Mouse (Mus musculus) limb, embryonic 11.5 days (tissue): Measurements from ENCODE around the gene Ncbp2. TPM values are rescaled to one million over a fixed set of nuclear protein-coding genes. Genes with fewer than 3 reads are reported as not detected.

ENCODE experiments used
- ATAC-seq: fragments of 200-750 bp; cut with Nextera tagmentation; 2 replicates; pipeline ENCODE4 v1.8.0; 2017; ENCODE audit warnings: low read depth; ENCODE audit not compliant: insufficient number of reproducible peaks, low FRiP score, low TSS enrichment
- DNase-seq: peaks from one replicate; pipeline ENCODE4 v3.0.0-alpha.2; 2015; ENCODE audit warnings: low spot score
- H3K27ac ChIP-seq: fragments of 300-500 bp; sonication (generic); replicated peaks from 2 replicates; pipeline ENCODE4 v1.5.1; 2014; ENCODE audit warnings: low read depth, mild to moderate bottlenecking, low read length
- H3K27me3 ChIP-seq: fragments of 300-500 bp; sonication (generic); 2 replicates; pipeline ENCODE4 v1.6.1; 2014; ENCODE audit warnings: mild to moderate bottlenecking, low read length, mixed read lengths; ENCODE audit not compliant: control insufficient read depth, insufficient read depth
- H3K36me3 ChIP-seq: fragments of 300-500 bp; sonication (generic); 2 replicates; pipeline ENCODE4 v1.6.1; 2014; ENCODE audit warnings: mild to moderate bottlenecking, low read length, moderate library complexity, mixed read lengths; ENCODE audit not compliant: control insufficient read depth, insufficient read depth
- H3K4me1 ChIP-seq: fragments of 300-500 bp; sonication (generic); 2 replicates; pipeline ENCODE4 v1.6.1; 2014; ENCODE audit warnings: low read length, mixed read lengths; ENCODE audit not compliant: control insufficient read depth, insufficient read depth
- H3K4me2 ChIP-seq: fragments of 300-500 bp; sonication (generic); 2 replicates; pipeline ENCODE4 v1.6.1; 2014; ENCODE audit warnings: low read depth, mild to moderate bottlenecking, moderate library complexity; ENCODE audit not compliant: severe bottlenecking
- H3K4me3 ChIP-seq: fragments of 300-500 bp; sonication (generic); 2 replicates; pipeline ENCODE4 v1.5.1; 2014; ENCODE audit warnings: low read depth, low read length
- H3K9ac ChIP-seq: fragments of 300-500 bp; sonication (generic); 2 replicates; pipeline ENCODE4 v1.6.1; 2014; ENCODE audit warnings: mild to moderate bottlenecking, low read length
- H3K9me3 ChIP-seq: fragments of 300-500 bp; sonication (generic); 2 replicates; pipeline ENCODE4 v1.6.1; 2016; ENCODE audit warnings: low read length; ENCODE audit not compliant: control insufficient read depth
- whole genome bisulfite sequencing: fragments of 180-500 bp; shearing (Covaris S2); extraction: QIAGEN DNeasy Blood & Tissue Kit; methylation state at CpG from one replicate; pipeline ENCODE4 v1.1.7; 2014; 5-methylcytosine and 5-hydroxymethylcytosine counted together
- polyA plus RNA-seq: library from polyadenylated mRNA; unstranded; fragments of >200 nt; fragmentation: Nextera tagmentation; extraction: Ambion mirVana; gene quantifications from 2 replicates; pipeline ENCODE4 v1.2.1, GENCODE M21; 2014

Gene Ncbp2
- 160 and 161 TPM in 2 replicates for polyA plus RNA-seq

DNA sequence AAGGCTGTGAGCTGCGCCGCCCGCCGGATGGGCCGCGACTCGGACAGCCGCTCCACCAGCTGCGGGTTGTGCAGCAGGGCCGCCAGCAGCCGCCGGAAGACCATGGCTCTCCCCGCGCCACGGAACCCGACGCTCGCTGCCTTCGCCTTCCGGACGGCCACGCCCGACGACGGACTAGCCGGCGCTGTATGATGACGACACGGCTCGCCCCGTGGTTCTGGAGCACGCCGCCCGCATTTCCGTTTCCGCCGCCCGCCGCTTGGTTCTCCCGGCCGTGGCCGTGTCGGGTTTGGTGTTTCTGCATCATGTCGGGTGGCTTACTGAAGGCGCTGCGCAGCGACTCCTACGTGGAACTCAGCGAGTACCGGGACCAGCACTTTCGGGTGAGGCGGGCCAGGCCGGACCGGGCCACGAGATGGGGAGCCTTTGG is at the start of gene Ncbp2, which contains the start of gene 0610012G03Rik:
Gene Ncbp2 (plus strand): TSS at position 169 of the 430 bp plus-strand sequence.
Gene 0610012G03Rik (minus strand): TSS at position 150 of the 430 bp plus-strand sequence.
- ATAC-seq: peak; percentile 81
- H3K36me3 ChIP-seq: peaks cover 5% of the 10 kb centered on the region; the same call in 1 of the 2 replicates

DNA sequence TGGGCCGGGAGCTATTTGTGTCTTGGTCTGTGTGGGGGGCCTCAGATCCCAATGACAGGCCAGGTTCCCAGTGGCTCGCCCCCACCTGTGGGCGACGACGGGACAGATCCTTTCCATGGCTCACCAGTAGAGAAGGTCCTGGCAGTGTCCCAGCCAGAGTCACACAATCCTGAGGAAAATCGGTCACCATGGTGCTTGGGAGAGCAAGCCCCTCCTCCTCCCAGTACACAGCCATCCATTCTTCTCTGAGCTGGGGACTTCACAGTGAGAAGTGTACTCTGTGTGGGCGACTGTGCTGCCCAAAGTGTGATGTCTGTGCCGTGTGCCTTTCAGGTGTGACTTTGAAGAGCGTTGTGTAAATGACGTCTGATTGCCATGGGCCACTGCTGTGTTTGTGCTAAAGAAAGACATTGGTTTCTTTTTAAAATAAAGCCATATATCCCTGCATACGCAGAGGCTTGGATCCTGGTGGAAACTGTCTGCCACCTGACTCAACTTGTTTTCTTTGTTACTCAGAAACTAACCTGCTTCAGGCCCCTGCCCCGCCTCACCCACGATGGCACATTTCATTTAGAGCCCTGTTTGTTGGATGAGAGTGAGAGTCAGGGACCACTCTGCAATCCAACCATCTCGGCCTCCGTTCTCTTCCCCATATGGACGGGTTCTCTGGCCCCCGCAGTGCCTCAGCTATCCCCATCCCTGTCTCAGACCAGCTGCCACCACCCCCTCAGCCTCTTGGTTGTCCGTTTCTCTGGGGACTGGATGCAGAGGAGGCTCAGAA is 49.6 kb upstream of the Ncbp2 start:
- no peak overlapping the region for H3K9ac ChIP-seq
- DNase-seq (no peak), ATAC-seq (peak; percentile 47; the same call in 1 of the 2 replicates)

More for the DNA sequence above, at the start of gene Ncbp2, which contains the start of gene 0610012G03Rik:
- H3K9ac ChIP-seq: peak within 1 kb of the TSS; percentile 89
- H3K4me3 ChIP-seq: peak within 1 kb of the TSS; percentile 96
- under 1% methylated on average over 55 of the region's 55 CpGs for WGBS
- peaks cover 3% of the 10 kb centered on the region; the same call in 1 of the 2 replicates for H3K4me1 ChIP-seq
- peak within 1 kb of the TSS; percentile 80 for H3K27ac ChIP-seq
- DNase-seq: peak; percentile 99
- no peaks in the 10 kb centered on the region for H3K9me3 ChIP-seq
- no peaks in the 10 kb centered on the region for H3K27me3 ChIP-seq
- peak within 1 kb of the TSS; percentile 89 for H3K4me2 ChIP-seq

DNA sequence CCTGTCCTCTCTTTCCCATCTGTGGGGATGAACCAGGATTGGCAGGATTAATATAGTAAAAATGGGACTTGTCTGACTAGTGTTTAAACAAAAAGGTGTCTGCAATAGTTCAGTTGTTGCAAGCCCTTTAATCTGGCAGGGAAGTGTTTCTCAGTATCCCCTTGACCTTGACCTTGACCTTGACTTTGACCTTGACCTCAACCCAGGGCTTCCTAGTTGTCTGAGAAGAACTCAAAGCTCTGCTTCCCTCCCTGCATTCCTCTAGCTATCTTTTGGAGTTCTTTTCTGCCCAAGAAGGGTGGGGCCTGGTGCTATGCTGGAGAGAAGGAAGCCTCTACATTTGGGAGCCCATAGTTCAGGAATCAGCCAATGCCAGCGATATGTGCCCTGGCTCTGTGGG is 46.4 kb upstream of the Ncbp2 start:
- Histone ChIP-seq H3K9ac (no peak overlapping the region), H3K9me3 (no peaks in the 10 kb centered on the region), H3K4me1 (peaks cover 10% of the 10 kb centered on the region), H3K4me3 (no peak overlapping the region), H3K27me3 (no peaks in the 10 kb centered on the region), H3K4me2 (no peak overlapping the region), H3K36me3 (no peaks in the 10 kb centered on the region), H3K27ac (no peak overlapping the region)
- DNase-seq (no peak), ATAC-seq (no peak)
- WGBS: 79% methylated on average over 1 of the region's 1 CpGs

More for the DNA sequence above, 49.6 kb upstream of the Ncbp2 start:
- Histone ChIP-seq H3K4me2 (no peak overlapping the region), H3K36me3 (no peaks in the 10 kb centered on the region), H3K4me3 (no peak overlapping the region), H3K9me3 (no peaks in the 10 kb centered on the region), H3K27me3 (no peaks in the 10 kb centered on the region), H3K4me1 (peaks cover 10% of the 10 kb centered on the region), H3K27ac (no peak overlapping the region)
- 87% methylated on average over 18 of the region's 18 CpGs for WGBS

DNA sequence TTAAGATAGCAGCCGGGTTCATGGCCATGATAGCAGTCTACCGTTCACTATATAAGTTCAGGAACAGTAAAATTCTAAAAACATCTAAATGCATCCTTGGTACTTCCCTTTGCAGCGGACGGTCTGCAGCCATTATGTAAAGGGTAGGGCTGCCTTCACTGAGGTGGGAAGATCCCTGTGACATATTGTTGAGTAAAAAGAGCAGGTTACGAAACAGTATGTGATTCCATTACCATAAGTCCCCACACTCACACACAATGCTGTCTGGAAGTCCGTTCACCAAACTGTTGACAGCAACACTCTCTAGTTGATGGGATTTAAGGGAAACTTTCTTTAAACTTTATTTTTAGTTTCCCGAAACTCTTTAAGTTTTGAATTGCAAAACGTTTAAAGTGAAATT is 45.1 kb upstream of the Ncbp2 start:
- 89% methylated on average over 8 of the region's 8 CpGs for WGBS
- Histone ChIP-seq H3K4me1 (no peaks in the 10 kb centered on the region), H3K4me2 (no peak overlapping the region), H3K36me3 (no peaks in the 10 kb centered on the region), H3K27me3 (no peaks in the 10 kb centered on the region), H3K9me3 (no peaks in the 10 kb centered on the region), H3K4me3 (no peak overlapping the region), H3K9ac (no peak overlapping the region), H3K27ac (no peak overlapping the region)
- ATAC-seq (no peak), DNase-seq (no peak)

DNA sequence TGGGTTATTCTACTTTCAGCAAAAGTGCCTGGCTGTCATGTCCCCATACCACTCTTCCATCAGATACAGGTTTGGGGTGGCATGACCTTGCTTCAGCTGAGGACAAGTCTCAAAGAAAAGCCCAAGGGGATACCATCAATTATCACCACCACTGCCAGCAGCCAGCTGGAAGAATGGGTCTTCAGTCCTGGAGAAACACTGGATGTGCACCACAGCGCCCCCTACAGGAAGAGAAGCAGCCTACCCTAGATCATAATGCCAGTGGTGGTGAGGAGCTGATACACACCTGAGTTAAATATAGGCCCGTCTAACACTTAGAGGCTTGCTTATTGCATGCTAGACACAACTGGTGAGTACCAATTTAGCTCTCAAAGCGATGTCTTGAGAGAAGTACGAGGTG is 43.0 kb upstream of the Ncbp2 start:
- 78% methylated on average over 4 of the region's 4 CpGs for WGBS
- no peak overlapping the region for H3K9ac ChIP-seq
- no peak overlapping the region for H3K4me2 ChIP-seq
- no peaks in the 10 kb centered on the region for H3K9me3 ChIP-seq
- H3K36me3 ChIP-seq: no peaks in the 10 kb centered on the region
- DNase-seq: no peak
- H3K4me1 ChIP-seq: no peaks in the 10 kb centered on the region
- no peaks in the 10 kb centered on the region for H3K27me3 ChIP-seq
- no peak overlapping the region for H3K27ac ChIP-seq
- no peak for ATAC-seq
- no peak overlapping the region for H3K4me3 ChIP-seq

DNA sequence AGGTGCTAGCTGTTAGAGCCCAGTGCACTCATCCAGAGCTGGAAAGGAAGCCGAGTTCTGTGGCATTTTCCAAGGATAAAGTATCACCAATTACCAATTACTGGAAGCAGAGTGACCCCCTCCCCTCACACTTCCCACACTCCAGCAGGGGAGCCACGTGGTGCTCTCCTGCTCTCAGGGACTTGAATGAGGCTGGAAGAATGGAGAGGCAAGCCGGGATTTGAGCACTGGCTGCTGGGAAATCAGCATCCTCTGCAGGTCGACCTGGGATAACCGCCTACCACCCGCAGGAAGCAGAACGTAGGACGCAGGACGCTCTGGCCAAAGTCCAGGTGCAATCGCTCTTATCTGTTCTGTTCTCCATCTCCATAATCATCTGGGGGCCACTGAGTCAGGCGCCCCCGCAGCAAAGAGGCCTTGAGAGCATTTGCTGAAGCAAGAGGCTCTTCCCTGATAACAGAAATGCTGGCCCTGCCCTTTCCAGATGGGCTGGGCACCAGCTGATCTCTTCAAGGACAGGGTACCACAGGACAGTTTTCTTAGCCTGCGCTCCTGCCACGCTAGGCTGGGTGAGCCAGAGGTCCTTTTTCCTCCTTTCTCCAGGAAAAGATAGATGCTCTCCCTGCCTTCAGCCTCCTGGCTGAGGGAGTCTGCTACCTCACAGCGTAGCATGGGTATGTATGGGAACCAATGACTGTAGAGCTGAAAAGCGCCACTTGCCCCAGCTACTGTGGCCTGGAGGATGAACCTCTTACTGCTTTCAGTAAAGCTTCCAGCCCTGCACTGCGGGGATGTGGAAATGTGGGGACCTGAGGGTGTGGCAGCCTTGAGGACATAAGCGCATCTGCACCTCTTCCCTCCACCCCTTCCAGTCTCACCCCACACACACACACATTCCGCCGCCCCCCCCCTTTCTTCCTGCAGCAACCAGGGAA is 42.2 kb upstream of the Ncbp2 start:
- H3K27ac ChIP-seq: no peak overlapping the region
- H3K27me3 ChIP-seq: no peaks in the 10 kb centered on the region
- H3K4me2 ChIP-seq: peak overlapping the region; percentile 33
- 38% methylated on average over 20 of the region's 20 CpGs for WGBS
- no peaks in the 10 kb centered on the region for H3K9me3 ChIP-seq
- H3K4me1 ChIP-seq: no peaks in the 10 kb centered on the region
- no peak overlapping the region for H3K4me3 ChIP-seq
- ATAC-seq: 0 out of 2 replicates have a peak, but pooled peaks have one; percentile 17
- no peak overlapping the region for H3K9ac ChIP-seq
- no peak for DNase-seq
- no peaks in the 10 kb centered on the region for H3K36me3 ChIP-seq

DNA sequence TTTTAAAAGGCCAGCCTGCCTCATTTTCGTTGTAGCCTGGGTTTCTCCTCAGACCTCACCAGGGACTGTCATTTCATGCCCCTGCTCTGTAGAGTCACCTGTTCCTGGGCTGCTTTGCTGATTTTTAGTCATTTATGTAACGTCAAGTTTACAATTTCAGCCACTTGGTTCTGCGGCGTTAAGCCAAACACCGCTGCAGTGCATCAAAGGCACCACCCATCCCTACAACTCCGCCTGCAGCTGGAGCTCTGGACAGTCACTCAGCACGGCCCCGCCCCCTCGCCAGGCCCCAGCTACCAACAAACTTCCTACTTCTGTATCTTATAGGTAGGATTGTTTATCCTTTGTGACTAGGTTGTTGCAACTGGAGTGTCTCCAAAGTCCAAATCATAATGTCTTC is 41.4 kb upstream of the Ncbp2 start:
- Histone ChIP-seq H3K9me3 (no peaks in the 10 kb centered on the region), H3K27ac (no peak overlapping the region), H3K27me3 (no peaks in the 10 kb centered on the region), H3K4me2 (peak overlapping the region; percentile 33), H3K4me3 (no peak overlapping the region), H3K36me3 (no peaks in the 10 kb centered on the region), H3K9ac (no peak overlapping the region), H3K4me1 (no peaks in the 10 kb centered on the region)
- ATAC-seq: no peak
- peak; percentile 59 for DNase-seq
- WGBS: 8% methylated on average over 9 of the region's 9 CpGs

DNA sequence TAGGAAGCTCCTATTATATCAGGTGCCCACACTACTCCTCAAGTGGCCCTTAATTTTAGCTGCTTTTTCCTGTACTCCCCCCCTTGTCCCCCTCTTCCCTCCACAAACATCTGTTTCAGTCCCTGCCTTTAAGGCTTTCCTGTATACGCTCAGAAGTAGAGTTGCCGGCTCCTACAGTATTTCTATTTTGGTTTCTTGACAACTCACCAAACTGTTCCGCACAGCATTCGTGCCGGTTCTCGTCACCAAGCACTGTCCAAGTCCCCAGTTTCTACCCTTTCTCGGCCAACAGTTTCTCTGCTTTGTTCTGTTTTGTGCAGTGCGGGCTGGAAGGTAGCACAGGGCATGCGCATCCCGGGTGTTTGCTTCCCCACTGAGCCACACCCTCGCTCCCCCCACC is 39.4 kb upstream of the Ncbp2 start:
- no peak overlapping the region for H3K27ac ChIP-seq
- H3K27me3 ChIP-seq: no peaks in the 10 kb centered on the region
- H3K9me3 ChIP-seq: no peaks in the 10 kb centered on the region
- H3K36me3 ChIP-seq: no peaks in the 10 kb centered on the region
- H3K4me1 ChIP-seq: no peaks in the 10 kb centered on the region
- no peak overlapping the region for H3K4me3 ChIP-seq
- no peak overlapping the region for H3K4me2 ChIP-seq
- ATAC-seq: no peak
- no peak for DNase-seq
- H3K9ac ChIP-seq: no peak overlapping the region
- 68% methylated on average over 11 of the region's 11 CpGs for WGBS
